Mouse (Mus musculus) heart, adult 2 months (tissue): ENCODE data around the gene Ghdc.

Experiments used
- CTCF ChIP-seq: fragments of 200-600 bp; IDR thresholded peaks from 2 replicates; pipeline ENCODE4 v1.8.1; 2022; ENCODE audit warnings: antibody characterized with exemption, mild to moderate bottlenecking, moderate library complexity
- POLR2A ChIP-seq: fragments of 200-500 bp; IDR thresholded peaks from 2 replicates; pipeline ENCODE4 v1.6.1; 2011; ENCODE audit warnings: mild to moderate bottlenecking, low read depth, low read length, control low read depth; ENCODE audit not compliant: insufficient read depth

GRCm38 (mm10) chr11:100818359-100819012 is 47.7 kb upstream of the Ghdc start:
- TF ChIP-seq POLR2A, result no peak
- no peak for TF ChIP-seq CTCF
